ENCODE assay signal across 20 mouse cellular contexts in genomic region chr1:97576576-97576975, GRCm38 (mm10).
DNase-seq lines count a peak whose midpoint lies in the region; ATAC-seq and TF ChIP-seq lines count a peak whose summit lies in the region.
"Had no signal": no experiment of that assay in that cellular context is flagged by ENCODE, and none has a peak within 500 bp of the region (broad histone marks: within the 10 kb centered on the region; RNA-seq: fewer than 3 reads in every experiment).

No protein-coding gene starts in this region.

- no peak overlapping the region for H3K27ac ChIP-seq in forebrain, postnatal 0 days (ENCODE audit: low read depth, low read length)
- H3K27ac ChIP-seq in forebrain, embryonic 14.5 days (ENCODE audit: low read depth, low read length), result no peak overlapping the region
- H3K27ac ChIP-seq in CH12.LX (ENCODE audit: insufficient read depth, low read depth), result no peak overlapping the region
- H3K27ac ChIP-seq: embryonic facial prominence, embryonic 12.5 days; heart, adult 2 months; hindbrain, embryonic 10.5 days; hindbrain, embryonic 15.5 days had no signal

- no peak for TF ChIP-seq EP300 in CH12.LX (IDR thresholded peaks at IDR 0.05; ENCODE audit: low read length)

- H3K4me3 ChIP-seq in forebrain, postnatal 0 days (ENCODE audit: low read depth, low read length), result no peak overlapping the region
- H3K4me3 ChIP-seq in forebrain, embryonic 14.5 days (ENCODE audit: low read depth, low read length), result no peak overlapping the region
- H3K4me3 ChIP-seq in CH12.LX (replicated peaks in 1 of 3; ENCODE audit: low read depth in 2 of 3, low read length in 2 of 3, poor library complexity in 1 of 3), result no peak overlapping the region
- H3K4me3 ChIP-seq: embryonic facial prominence, embryonic 12.5 days; heart, adult 2 months; heart, embryonic 12.5 days; hindbrain, embryonic 10.5 days; hindbrain, embryonic 15.5 days had no signal

- H3K79me2 ChIP-seq in CH12.LX (replicated peaks; ENCODE audit: control insufficient read depth, extremely low read depth, insufficient read depth, poor library complexity, severe bottlenecking), result no peaks in the 10 kb centered on the region

- no peaks in the 10 kb centered on the region for H3K4me1 ChIP-seq in forebrain, postnatal 0 days (ENCODE audit: insufficient read depth)
- H3K4me1 ChIP-seq in forebrain, embryonic 14.5 days (ENCODE audit: control insufficient read depth, insufficient read depth, low read length), result no peaks in the 10 kb centered on the region
- peaks cover 0 to 19% of the 10 kb centered on the region in 2 experiments; a peak in 2 of 4 replicates for H3K4me1 ChIP-seq in CH12.LX (ENCODE audit: control insufficient read depth in 1 of 2, insufficient read depth in 2 of 2)
- H3K4me1 ChIP-seq: embryonic facial prominence, embryonic 12.5 days; heart, embryonic 12.5 days; hindbrain, embryonic 10.5 days; hindbrain, embryonic 15.5 days had no signal

- in situ Hi-C loops in CH12.LX (cut with MboI; ENCODE audit: low pct_ligation_motif_present, low pct_unique_long_range_greater_than_20kb, low sequenced_read_pairs), result no loop called here

- TF ChIP-seq RAD21 in CH12.LX (IDR thresholded peaks at IDR 0.05; ENCODE audit: low read depth, low read length), result no peak; the same call in 1 of the 2 replicates

- no peak for ATAC-seq in forebrain, postnatal 0 days
- ATAC-seq in forebrain, embryonic 14.5 days, result no peak
- ATAC-seq: activated CD4-positive, CD25-positive, alpha-beta regulatory T cell, adult 4 months; forebrain, embryonic 16.5 days; Patski had no signal

- no peak overlapping the region for H3K9ac ChIP-seq in forebrain, postnatal 0 days
- no peak overlapping the region for H3K9ac ChIP-seq in forebrain, embryonic 14.5 days (ENCODE audit: low read length)
- H3K9ac ChIP-seq in CH12.LX (ENCODE audit: insufficient read depth, low read depth), result no peak overlapping the region
- H3K9ac ChIP-seq: embryonic facial prominence, embryonic 12.5 days; heart, embryonic 12.5 days; hindbrain, embryonic 15.5 days had no signal

- TF ChIP-seq POLR2A in CH12.LX (IDR thresholded peaks at IDR 0.05; ENCODE audit: low read depth, low read length), result no peak

- H3K4me2 ChIP-seq in forebrain, postnatal 0 days (ENCODE audit: low read depth), result no peak overlapping the region
- H3K4me2 ChIP-seq in forebrain, embryonic 14.5 days (ENCODE audit: low read length), result no peak overlapping the region
- no peak overlapping the region for H3K4me2 ChIP-seq in CH12.LX (ENCODE audit: insufficient read depth, low read depth, poor library complexity, severe bottlenecking)
- H3K4me2 ChIP-seq: embryonic facial prominence, embryonic 12.5 days; heart, embryonic 12.5 days; hindbrain, embryonic 15.5 days had no signal

- TF ChIP-seq CTCF in forebrain, postnatal 0 days (IDR thresholded peaks at IDR 0.05; ENCODE audit: low read depth), result 0 out of 2 replicates have a peak, but pooled peaks have one; percentile 8
- peak; percentile 15 to 29; a peak in 1 of 4 replicates for TF ChIP-seq CTCF in CH12.LX (conservative IDR thresholded peaks at IDR 0.05 in 1 of 2, IDR thresholded peaks at IDR 0.05 in 1 of 2; ENCODE audit: low read depth in 2 of 2, low read length in 2 of 2)

- H3K27me3 ChIP-seq in forebrain, postnatal 0 days (ENCODE audit: insufficient read depth, low read length), result no peaks in the 10 kb centered on the region
- H3K27me3 ChIP-seq in forebrain, embryonic 14.5 days (replicated peaks; ENCODE audit: control insufficient read depth, insufficient read depth, low read length), result no peaks in the 10 kb centered on the region
- no peaks in the 10 kb centered on the region for H3K27me3 ChIP-seq in CH12.LX (replicated peaks)
- no peaks in the 10 kb centered on the region for H3K27me3 ChIP-seq in splenic B cell, adult 2 months (ENCODE audit: control insufficient read depth, insufficient read depth, low read length, poor library complexity, severe bottlenecking)
- H3K27me3 ChIP-seq: embryonic facial prominence, embryonic 12.5 days; heart, embryonic 12.5 days; hindbrain, embryonic 15.5 days; Patski had no signal

- dilution Hi-C loops in CH12.LX (cut with MboI; ENCODE audit: extremely low pct_ligation_motif_present, extremely low pct_unique_long_range_greater_than_20kb, low sequenced_read_pairs), result no loop called here

- no peaks in the 10 kb centered on the region for H3K36me3 ChIP-seq in forebrain, postnatal 0 days (ENCODE audit: insufficient read depth)
- no peaks in the 10 kb centered on the region for H3K36me3 ChIP-seq in forebrain, embryonic 14.5 days (ENCODE audit: control insufficient read depth, insufficient read depth, low read length)
- H3K36me3 ChIP-seq in CH12.LX (replicated peaks in 1 of 2; ENCODE audit: control insufficient read depth in 1 of 2, insufficient read depth in 1 of 2, low read length in 1 of 2), result no peaks in the 10 kb centered on the region
- H3K36me3 ChIP-seq in splenic B cell, adult 2 months (ENCODE audit: control insufficient read depth, insufficient read depth, low read length, poor library complexity, severe bottlenecking), result no peaks in the 10 kb centered on the region
- H3K36me3 ChIP-seq: embryonic facial prominence, embryonic 12.5 days; heart, embryonic 12.5 days; hindbrain, embryonic 10.5 days; hindbrain, embryonic 15.5 days had no signal

- 93% methylated on average over 3 of the region's 3 CpGs for WGBS in forebrain, postnatal 0 days
- WGBS in forebrain, embryonic 14.5 days, result 93% methylated on average over 3 of the region's 3 CpGs

- DNase-seq in forebrain, postnatal 0 days, result no peak
- DNase-seq in forebrain, embryonic 14.5 days (ENCODE audit: low spot score), result no peak
- DNase-seq in CH12.LX (ENCODE audit: extremely low read depth) (no peak), adipocyte (ENCODE audit: low spot score) (no peak)
- DNase-seq in induced T-regulatory cell, adult 2 months (ENCODE audit: low read depth), result peak; percentile 50
- DNase-seq in splenic B cell, adult 2 months (ENCODE audit: low read depth, low spot score), result peak; percentile 22
- DNase-seq in adrenal gland, postnatal 14 days, result no peak
- DNase-seq: adrenal gland, adult 2 months; adrenal gland, postnatal 36 days; cerebellum, adult 2 months; cerebellum, postnatal 25 days; gastrocnemius, postnatal 14 days; heart, adult 2 months had no signal

- H3K9me3 ChIP-seq in forebrain, postnatal 0 days (ENCODE audit: low read length), result no peaks in the 10 kb centered on the region
- no peaks in the 10 kb centered on the region for H3K9me3 ChIP-seq in forebrain, embryonic 14.5 days (replicated peaks; ENCODE audit: control insufficient read depth, low read length)
- no peaks in the 10 kb centered on the region for H3K9me3 ChIP-seq in CH12.LX (replicated peaks; ENCODE audit: low read length)
- H3K9me3 ChIP-seq: embryonic facial prominence, embryonic 12.5 days; heart, embryonic 12.5 days; hindbrain, embryonic 10.5 days; hindbrain, embryonic 15.5 days had no signal

TF ChIP-seq in CH12.LX, 34 proteins besides CTCF, POLR2A, EP300 and RAD21:
- TF ChIP-seq HCFC1 (IDR thresholded peaks at IDR 0.05; ENCODE audit: low read depth, low read length), result no peak
- no peak for TF ChIP-seq CHD1 (IDR thresholded peaks at IDR 0.05; ENCODE audit: low read depth, low read length)

Comparison
In these comparisons a context has a peak if more than half of its experiments do, and no peak if none do; other contexts are left out.
1. DNase-seq: peak in induced T-regulatory cell, adult 2 months (single experiment) and splenic B cell, adult 2 months (single experiment); none in forebrain, postnatal 0 days (single experiment), forebrain, embryonic 14.5 days (single experiment), CH12.LX (single experiment), adrenal gland, postnatal 14 days (single experiment) and adipocyte (single experiment).